Mouse (Mus musculus): ENCODE results near the gene Prpf40b.
"Not testable (repeated sequence)": the region's sequence is repeated elsewhere in the genome, so short reads cannot be mapped to it uniquely, and the experiment has no call there.

Gene Prpf40b

GRCm38 (mm10) chr15:99294813-99295374, at the start of gene Prpf40b:
Prpf40b (plus strand) TSS chr15:99295087.
- peak; percentile 93 for DNase-seq

- not testable (repeated sequence) for DNase-seq
Observed at GRCm38 (mm10) chr15:99246736-99247135, 48.2 kb upstream of the Prpf40b start.

DNA sequence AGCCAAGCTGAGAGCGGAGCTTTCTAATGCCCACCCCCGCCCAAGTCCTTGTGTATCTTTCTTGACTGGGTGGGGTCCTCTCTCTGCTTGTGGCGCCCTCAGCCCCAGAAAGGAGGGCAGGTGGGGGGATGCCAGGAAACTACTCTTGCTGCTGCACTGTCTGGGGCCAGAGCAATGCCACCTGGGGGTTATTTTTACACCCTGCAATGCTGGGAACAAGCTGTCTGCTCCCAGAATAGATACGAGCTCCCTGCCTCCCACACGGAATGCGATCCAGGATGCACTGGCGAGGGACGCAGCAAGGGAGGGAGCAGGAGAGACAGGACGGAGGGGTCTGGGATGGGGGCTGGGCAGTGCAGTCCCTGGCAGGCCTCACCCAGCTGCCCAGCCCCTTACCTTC, 45.9 kb upstream of the Prpf40b start:
- DNase-seq: no peak

DNA sequence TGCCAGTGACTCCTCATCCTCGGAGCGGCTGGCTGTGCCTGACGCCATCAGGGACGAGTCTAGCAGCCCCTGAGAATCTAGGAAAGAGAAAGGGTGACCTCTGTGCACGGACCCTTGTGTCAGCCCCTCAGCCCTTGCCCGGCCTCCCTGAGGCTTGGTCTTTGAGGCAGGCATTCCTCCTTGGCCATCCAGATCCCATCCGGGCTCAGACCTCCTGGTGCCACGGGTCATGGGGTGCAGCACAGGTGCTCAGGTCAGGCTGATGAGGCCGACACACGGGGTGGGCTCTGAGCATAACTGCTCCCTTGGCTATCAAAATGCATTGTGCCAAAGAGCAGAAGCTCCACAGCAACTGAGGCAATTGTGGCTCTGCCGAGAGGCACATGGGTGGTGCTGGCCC, 44.9 kb upstream of the Prpf40b start:
- no peak for DNase-seq

DNA sequence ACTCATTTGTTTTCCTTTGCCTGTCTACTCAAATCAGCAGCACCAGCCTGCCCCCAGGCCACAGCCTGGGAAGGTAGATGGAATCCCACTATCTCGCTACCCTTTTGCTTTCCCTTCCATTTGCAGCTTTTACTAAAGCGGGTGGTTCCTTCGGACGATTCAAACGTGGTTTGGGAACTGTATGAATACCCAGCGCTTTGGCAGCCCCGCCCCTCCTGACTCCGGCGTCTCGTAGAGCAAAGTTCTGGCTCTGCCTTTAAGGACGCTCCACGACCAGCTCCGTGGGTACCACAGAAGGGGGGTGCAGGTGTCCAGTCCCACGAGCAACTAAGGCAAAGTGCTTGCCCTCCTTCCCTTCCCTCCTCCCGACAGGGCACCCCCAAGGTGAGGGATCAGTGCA, 43.8 kb upstream of the Prpf40b start:
- DNase-seq: peak; percentile 11

- DNase-seq: peak; percentile 99
Observed at GRCm38 (mm10) chr15:99251626-99252380, 43.1 kb upstream of the Prpf40b start, which contains the start of gene Mcrs1. Mcrs1 (minus strand) TSS chr15:99251961.

DNA sequence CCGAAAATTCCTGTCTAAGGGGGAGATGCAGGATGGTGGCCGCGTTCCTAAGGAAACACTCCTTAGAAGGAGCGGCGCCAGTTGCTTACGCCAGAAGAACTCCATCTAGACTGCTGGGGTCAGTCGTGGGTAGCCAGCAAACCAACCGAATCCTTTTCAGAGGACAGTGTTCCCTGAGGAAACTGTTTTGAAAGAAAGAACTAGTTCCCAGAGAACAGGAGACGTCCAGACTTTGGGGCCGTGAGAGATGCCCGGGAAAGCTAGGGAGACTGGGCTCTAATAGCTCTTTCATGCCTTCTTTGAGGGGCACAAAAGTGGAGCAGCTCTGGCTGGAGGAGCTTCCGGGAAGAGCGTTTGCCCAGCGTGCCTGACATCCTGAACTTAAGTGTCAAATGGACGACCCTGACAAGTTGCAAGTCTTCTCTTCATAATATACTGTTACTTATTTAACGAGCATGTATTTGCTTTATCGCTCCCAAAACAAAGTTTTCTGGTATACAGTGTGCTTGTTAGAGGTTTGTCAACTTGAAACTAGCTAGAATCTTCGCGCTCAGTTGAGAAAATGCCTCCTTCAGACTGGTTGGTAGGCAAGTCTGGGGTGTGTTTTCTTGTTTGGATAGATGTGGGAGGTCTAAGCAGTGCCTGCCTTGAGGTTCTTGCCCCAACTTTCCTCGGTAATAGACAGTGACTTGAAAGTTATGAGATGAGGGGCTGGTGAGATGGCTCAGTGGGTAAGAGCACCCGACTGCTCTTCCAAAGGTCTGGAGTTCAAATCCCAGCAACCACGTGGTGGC, 42.3 kb upstream of the Prpf40b start:
- DNase-seq: peak; percentile 6

DNA sequence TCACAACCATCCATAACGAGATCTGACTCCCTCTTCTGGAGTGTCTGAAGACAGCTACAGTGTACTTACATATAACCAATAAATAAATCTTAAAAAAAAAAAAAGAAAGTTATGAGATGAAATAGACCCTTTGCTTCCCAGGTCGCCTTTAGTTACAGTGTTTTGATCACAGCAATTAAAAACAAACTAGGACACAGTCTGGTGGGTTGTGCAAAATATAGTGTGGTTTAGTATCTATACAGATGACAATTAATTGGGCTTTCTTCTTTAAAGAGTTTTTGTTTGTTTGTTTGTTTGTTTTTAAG, 41.8 kb upstream of the Prpf40b start:
- not testable (repeated sequence) for DNase-seq

GRCm38 (mm10) chr15:99253772-99254171, 41.1 kb upstream of the Prpf40b start:
- no peak for DNase-seq

DNA sequence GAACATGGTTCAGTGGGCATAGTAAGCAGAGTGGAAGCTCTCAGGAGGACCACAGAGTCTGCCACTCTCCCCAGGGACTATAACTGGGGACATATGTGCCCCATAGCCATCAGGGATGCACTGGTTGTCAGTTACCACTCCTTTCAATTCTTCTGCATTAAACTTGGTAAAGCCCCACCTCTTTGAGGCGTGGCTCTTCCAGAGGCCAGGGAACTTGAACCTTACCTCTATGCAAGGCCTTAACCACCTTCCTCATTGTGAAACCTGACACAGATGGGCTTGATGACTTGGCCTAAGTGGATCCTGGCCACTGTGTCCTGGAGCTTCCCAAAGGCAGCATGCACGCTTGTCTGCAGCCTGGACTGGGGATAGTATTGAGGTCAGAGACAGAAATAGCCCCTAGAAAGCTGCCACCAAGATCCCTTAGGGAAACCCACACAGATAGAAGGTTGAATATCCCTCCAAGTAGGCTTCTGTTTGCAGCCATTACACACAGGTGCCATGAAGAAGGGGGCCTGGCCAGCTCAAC, 40.3 kb upstream of the Prpf40b start:
- DNase-seq: no peak

DNA sequence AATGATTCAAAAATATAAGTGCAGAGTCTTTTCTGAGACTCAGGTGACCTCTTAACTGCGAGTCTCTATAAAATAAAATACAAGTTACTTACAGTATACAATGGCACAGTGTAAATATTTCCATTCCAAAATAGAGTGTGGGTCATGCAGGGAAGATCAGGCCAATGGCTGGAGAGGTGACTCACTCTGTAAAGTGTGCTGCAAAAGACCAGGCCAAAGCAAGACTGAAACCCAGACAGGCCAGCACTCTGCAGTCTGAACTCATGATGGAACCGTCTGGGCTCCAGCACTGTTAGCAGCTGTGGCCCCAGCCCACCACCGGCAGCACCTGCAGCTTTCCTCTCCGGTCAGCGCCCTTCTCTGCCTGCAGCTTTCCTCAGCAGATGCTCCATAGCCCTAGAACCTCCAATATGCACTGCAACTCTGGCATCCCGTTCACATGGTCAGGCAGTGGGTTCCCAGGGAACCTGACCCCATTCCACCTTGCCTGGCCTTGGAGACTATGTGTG, 39.6 kb upstream of the Prpf40b start:
- no peak for DNase-seq

GRCm38 (mm10) chr15:99259167-99259729, 35.6 kb upstream of the Prpf40b start:
- no peak for DNase-seq

GRCm38 (mm10) chr15:99259730-99260252, 35.1 kb upstream of the Prpf40b start:
- DNase-seq: peak; percentile 80

DNA sequence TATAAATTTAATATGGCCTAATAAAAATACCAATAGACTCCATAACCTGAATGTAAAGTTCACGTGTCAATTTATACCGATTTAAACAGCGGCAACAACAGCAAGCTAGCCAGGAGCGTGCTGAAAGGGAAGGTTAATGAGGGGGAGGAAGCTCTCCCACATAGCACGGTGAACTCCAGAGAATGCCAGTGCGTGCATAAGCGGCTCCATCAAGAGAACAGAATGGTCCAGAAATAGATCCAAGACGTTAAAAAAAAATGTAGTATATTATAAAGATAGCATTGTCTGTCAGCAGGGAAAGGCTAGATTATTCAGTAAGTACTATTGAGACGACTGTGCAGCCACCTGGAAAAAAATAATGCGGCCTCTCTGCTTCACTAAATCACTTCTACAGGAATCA, 32.2 kb upstream of the Prpf40b start:
- DNase-seq: no peak

- no peak for DNase-seq
Observed at GRCm38 (mm10) chr15:99264363-99264762, 30.5 kb upstream of the Prpf40b start.

GRCm38 (mm10) chr15:99265679-99266078, 29.2 kb upstream of the Prpf40b start:
- DNase-seq: peak; percentile 94

DNA sequence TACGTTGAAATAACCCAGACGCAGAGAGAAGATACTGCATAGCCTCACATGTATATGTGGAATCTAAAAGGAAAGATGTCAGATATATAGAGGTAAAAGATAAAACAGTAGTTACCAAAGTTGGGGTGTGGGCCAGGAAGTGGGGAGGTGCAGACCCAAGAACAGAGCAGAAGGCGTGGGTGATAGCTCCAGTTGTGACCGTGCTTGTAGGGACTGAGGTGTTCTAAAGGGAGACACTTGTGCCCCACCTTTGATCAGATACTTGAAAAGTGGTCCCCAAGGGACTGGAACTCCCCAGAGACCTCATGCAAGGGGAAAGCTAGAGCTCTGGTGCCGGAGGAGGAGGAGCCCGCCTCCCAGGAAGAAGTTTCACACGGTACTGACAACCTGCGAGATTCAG, 18.8 kb upstream of the Prpf40b start:
- DNase-seq: no peak

DNA sequence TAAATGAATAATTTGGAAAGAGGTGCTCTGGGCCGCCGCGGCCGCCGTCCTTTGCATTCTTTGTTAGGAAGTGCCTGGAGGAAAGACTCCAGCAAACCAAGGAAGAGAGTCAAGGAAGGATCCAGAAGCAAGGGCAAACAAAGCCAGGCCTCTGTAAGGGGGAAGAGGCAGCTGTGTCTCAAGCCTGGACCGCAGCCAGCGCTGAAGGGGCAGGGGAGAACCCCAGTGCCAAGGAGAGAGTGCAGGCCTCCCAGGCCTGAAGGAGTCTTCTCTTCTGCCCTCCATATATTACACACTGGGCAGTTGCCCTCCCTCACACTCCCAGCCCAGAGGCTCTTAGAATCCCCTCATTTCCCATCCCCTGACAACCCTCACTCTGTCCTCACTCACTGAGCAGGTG, 16.6 kb upstream of the Prpf40b start:
- no peak for DNase-seq

- DNase-seq: peak; percentile 25
Observed at GRCm38 (mm10) chr15:99283456-99283855, 11.4 kb upstream of the Prpf40b start.

DNA sequence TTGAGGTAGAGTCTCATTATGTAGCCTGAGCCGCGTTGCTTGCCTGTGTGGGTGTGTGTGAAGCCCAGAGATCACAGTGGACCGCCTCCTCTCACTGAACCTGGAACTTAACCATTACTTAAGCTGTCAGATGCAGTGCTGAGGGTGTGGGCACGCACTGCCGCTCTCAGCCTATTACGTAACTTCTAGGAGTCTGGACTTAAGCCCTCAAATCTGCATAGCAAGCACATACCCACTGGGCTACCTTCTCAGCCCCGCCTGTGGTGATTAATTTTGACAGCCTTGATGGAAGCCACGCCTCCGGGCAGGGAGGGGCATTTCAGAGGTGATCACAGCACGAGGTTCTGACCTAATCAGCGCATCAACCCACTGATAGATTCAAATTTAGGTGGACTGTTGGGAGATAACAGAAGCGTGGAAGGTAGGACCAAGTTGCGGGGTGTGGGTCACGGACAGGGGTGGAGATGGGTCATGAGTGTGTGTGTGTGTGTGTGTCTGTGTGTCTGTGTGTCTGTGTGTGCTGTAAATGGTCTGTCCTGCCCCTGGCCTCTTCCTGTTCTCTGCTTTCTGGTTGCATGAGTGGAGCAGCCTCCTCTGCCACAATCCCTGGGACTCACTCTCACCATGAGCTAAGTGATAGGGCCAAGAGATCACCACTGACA, 10.2 kb upstream of the Prpf40b start:
- DNase-seq: peak; percentile 74

- no peak for DNase-seq
Observed at GRCm38 (mm10) chr15:99285189-99285535, 9.7 kb upstream of the Prpf40b start.

DNA sequence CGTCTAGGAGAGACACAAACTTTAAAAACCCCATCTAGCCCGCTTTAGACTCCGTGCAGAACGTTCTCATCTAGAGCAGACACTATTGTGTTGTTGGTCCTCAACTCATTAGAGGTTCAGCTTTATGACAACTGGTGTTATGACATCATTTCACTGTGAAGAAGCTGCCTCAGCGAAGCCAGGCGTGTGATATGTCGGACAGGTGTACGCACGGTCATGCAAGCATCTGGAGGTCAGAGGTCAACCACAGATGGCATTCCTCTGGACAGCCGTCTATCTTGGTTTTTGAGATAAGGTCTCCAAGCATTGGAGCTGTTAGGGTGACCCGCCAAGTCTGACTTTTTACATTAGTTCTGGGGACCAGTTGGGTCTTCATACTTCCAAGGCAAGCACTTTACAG, 4.3 kb upstream of the Prpf40b start:
- no peak for DNase-seq
